9 mouse cellular contexts compared by ENCODE assay signal in genomic region chr11:6418751-6419150, GRCm38 (mm10). TPM values are rescaled to one million over a fixed set of nuclear protein-coding genes. Genes with fewer than 3 reads are reported as not detected.
DNase-seq lines count a peak whose midpoint lies in the region; ATAC-seq and TF ChIP-seq lines count a peak whose summit lies in the region.
"Had no signal": no experiment of that assay in that cellular context is flagged by ENCODE, and none has a peak within 500 bp of the region (broad histone marks: within the 10 kb centered on the region; RNA-seq: fewer than 3 reads in every experiment).

No protein-coding gene starts in this region.

- TF ChIP-seq EP300 in MEL (IDR thresholded peaks at IDR 0.05; ENCODE audit: low read depth in 1 of 2, low read length in 2 of 2), result no peak
- TF ChIP-seq EP300 in liver, embryonic 14.5 days (IDR thresholded peaks at IDR 0.05; ENCODE audit: low read depth), result no peak

- ATAC-seq in kidney, postnatal 0 days (replicated peaks; ENCODE audit: low FRiP score, low read depth), result no peak
- ATAC-seq in embryonic facial prominence, embryonic 14.5 days (ENCODE audit: low read depth), result no peak
- ATAC-seq in liver, embryonic 14.5 days (ENCODE audit: insufficient read depth), result no peak

- TF ChIP-seq RAD21 in MEL (IDR thresholded peaks at IDR 0.05; ENCODE audit: low read depth, low read length), result no peak

- peaks cover 33% of the 10 kb centered on the region for H3K79me2 ChIP-seq in MEL (ENCODE audit: control insufficient read depth, insufficient read depth, low read length, poor library complexity)

- H3K4me1 ChIP-seq in kidney, postnatal 0 days (replicated peaks; ENCODE audit: insufficient read depth, low read length), result peaks cover 11% of the 10 kb centered on the region
- peaks cover 9 to 13% of the 10 kb centered on the region in 2 experiments for H3K4me1 ChIP-seq in MEL (ENCODE audit: control insufficient read depth in 1 of 2, insufficient read depth in 2 of 2, low read length in 2 of 2)
- peaks cover 17% of the 10 kb centered on the region for H3K4me1 ChIP-seq in embryonic facial prominence, embryonic 14.5 days (ENCODE audit: control insufficient read depth, insufficient read depth, low read length)
- peaks cover 11 to 15% of the 10 kb centered on the region in 2 experiments for H3K4me1 ChIP-seq in liver, embryonic 14.5 days (replicated peaks; ENCODE audit: control insufficient read depth in 2 of 2, insufficient read depth in 2 of 2, low read length in 1 of 2)

- DNase-seq in kidney, postnatal 0 days (ENCODE audit: low spot score), result no peak
- DNase-seq in kidney, postnatal 10 days, result no peak
- no peak for DNase-seq in MEL (ENCODE audit: low read depth, low spot score)
- no peak for DNase-seq in embryonic facial prominence, embryonic 14.5 days (ENCODE audit: low spot score)
- DNase-seq in liver, embryonic 14.5 days (ENCODE audit: low read depth in 3 of 3, low spot score in 3 of 3), result no peak
- no peak for DNase-seq in left cerebral cortex, adult 9 months (ENCODE audit: low spot score in 2 of 2)
- DNase-seq in natural killer cell, adult 2 months (ENCODE audit: low spot score in 2 of 2), result no peak
- DNase-seq: kidney, adult 2 months; thymus, postnatal 25 days had no signal

- no peaks in the 10 kb centered on the region for H3K9me3 ChIP-seq in kidney, postnatal 0 days (replicated peaks; ENCODE audit: low read length)
- H3K9me3 ChIP-seq in MEL (replicated peaks; ENCODE audit: insufficient read depth, low read length), result no peaks in the 10 kb centered on the region
- H3K9me3 ChIP-seq in embryonic facial prominence, embryonic 14.5 days (ENCODE audit: control insufficient read depth, low read length), result no peaks in the 10 kb centered on the region
- H3K9me3 ChIP-seq in liver, embryonic 14.5 days (ENCODE audit: control insufficient read depth, low read length), result peaks cover 7% of the 10 kb centered on the region

- TF ChIP-seq CTCF in kidney, postnatal 0 days (IDR thresholded peaks at IDR 0.05; ENCODE audit: low read depth), result no peak
- no peak for TF ChIP-seq CTCF in MEL (IDR thresholded peaks at IDR 0.05 in 2 of 3, conservative IDR thresholded peaks at IDR 0.05 in 1 of 3; ENCODE audit: control insufficient read depth in 1 of 3, insufficient read depth in 1 of 3, low read depth in 2 of 3, low read length in 3 of 3, poor library complexity in 1 of 3, severe bottlenecking in 1 of 3)
- TF ChIP-seq CTCF in liver, embryonic 14.5 days (IDR thresholded peaks at IDR 0.05; ENCODE audit: low read depth), result no peak

- H3K36me3 ChIP-seq in kidney, postnatal 0 days (ENCODE audit: insufficient read depth, low read length), result peaks cover 38% of the 10 kb centered on the region
- peaks cover 25 to 32% of the 10 kb centered on the region in 2 experiments for H3K36me3 ChIP-seq in MEL (ENCODE audit: control insufficient read depth in 1 of 2, insufficient read depth in 2 of 2, low read length in 2 of 2)
- peaks cover 52% of the 10 kb centered on the region for H3K36me3 ChIP-seq in embryonic facial prominence, embryonic 14.5 days (ENCODE audit: control insufficient read depth, insufficient read depth, low read length)
- peaks cover 52% of the 10 kb centered on the region for H3K36me3 ChIP-seq in liver, embryonic 14.5 days (replicated peaks; ENCODE audit: control insufficient read depth, insufficient read depth, low read depth)

- H3K9ac ChIP-seq in kidney, postnatal 0 days (ENCODE audit: low read depth, low read length), result no peak overlapping the region
- H3K9ac ChIP-seq in MEL (ENCODE audit: control insufficient read depth, low read depth, low read length, poor library complexity, severe bottlenecking), result peak overlapping the region; percentile 11; the same call in 1 of the 2 replicates
- H3K9ac ChIP-seq in embryonic facial prominence, embryonic 14.5 days (ENCODE audit: low read depth, low read length), result no peak overlapping the region
- H3K9ac ChIP-seq in liver, embryonic 14.5 days (replicated peaks), result no peak overlapping the region

- H3K4me3 ChIP-seq in kidney, postnatal 0 days (replicated peaks; ENCODE audit: low read depth, low read length), result no peak overlapping the region
- peak overlapping the region in 1 of 2 experiments; percentile 7; a peak in 2 of 4 replicates for H3K4me3 ChIP-seq in MEL (ENCODE audit: control insufficient read depth in 1 of 2, insufficient read depth in 1 of 2, low read depth in 2 of 2, low read length in 2 of 2)
- no peak overlapping the region for H3K4me3 ChIP-seq in embryonic facial prominence, embryonic 14.5 days (ENCODE audit: low read depth, low read length)
- H3K4me3 ChIP-seq in liver, embryonic 14.5 days (ENCODE audit: insufficient read depth in 1 of 2, low read depth in 2 of 2, low read length in 2 of 2), result no peak overlapping the region

- no peak overlapping the region for H3K27ac ChIP-seq in kidney, postnatal 0 days
- peak overlapping the region; percentile 12; the same call in 1 of the 2 replicates for H3K27ac ChIP-seq in MEL (ENCODE audit: control insufficient read depth, low read depth, low read length)
- no peak overlapping the region for H3K27ac ChIP-seq in embryonic facial prominence, embryonic 14.5 days (replicated peaks; ENCODE audit: low read depth, low read length)
- H3K27ac ChIP-seq in liver, embryonic 14.5 days, result no peak overlapping the region

- TF ChIP-seq POLR2A in MEL (IDR thresholded peaks at IDR 0.05; ENCODE audit: control insufficient read depth in 1 of 2, insufficient read depth in 1 of 2, low read depth in 1 of 2, low read length in 2 of 2, poor library complexity in 1 of 2), result no peak; a peak in 1 of 4 replicates

- 80% methylated on average over 5 of the region's 5 CpGs for WGBS in kidney, postnatal 0 days
- 87% methylated on average over 5 of the region's 5 CpGs for WGBS in embryonic facial prominence, embryonic 14.5 days
- 61% methylated on average over 5 of the region's 5 CpGs for WGBS in liver, embryonic 14.5 days (ENCODE audit: insufficient replicate concordance)

- 0 out of 2 replicates have a peak overlapping the region, but pooled peaks have one; percentile 13 for H3K4me2 ChIP-seq in kidney, postnatal 0 days (ENCODE audit: low read length)
- peak overlapping the region; percentile 98 for H3K4me2 ChIP-seq in embryonic facial prominence, embryonic 14.5 days (ENCODE audit: low read depth, low read length)
- H3K4me2 ChIP-seq in liver, embryonic 14.5 days (ENCODE audit: low read depth), result peak overlapping the region; percentile 97

- H3K27me3 ChIP-seq in kidney, postnatal 0 days (ENCODE audit: insufficient read depth, low read length), result no peaks in the 10 kb centered on the region
- no peaks in the 10 kb centered on the region for H3K27me3 ChIP-seq in MEL (ENCODE audit: control insufficient read depth in 1 of 2, insufficient read depth in 2 of 2, low read length in 2 of 2)
- H3K27me3 ChIP-seq in embryonic facial prominence, embryonic 14.5 days (replicated peaks; ENCODE audit: control insufficient read depth, insufficient read depth, low read length), result no peaks in the 10 kb centered on the region
- no peaks in the 10 kb centered on the region for H3K27me3 ChIP-seq in liver, embryonic 14.5 days (ENCODE audit: control insufficient read depth, insufficient read depth, low read length)

TF ChIP-seq in MEL, 35 proteins besides CTCF, POLR2A, EP300 and RAD21:
- no peak; the same call in 1 of the 2 replicates for TF ChIP-seq ZMIZ1 (IDR thresholded peaks at IDR 0.05; ENCODE audit: low read depth, low read length)
- peak; percentile 48 for TF ChIP-seq MXI1 (IDR thresholded peaks at IDR 0.05; ENCODE audit: low read depth, low read length)
- TF ChIP-seq USF2 (IDR thresholded peaks at IDR 0.05; ENCODE audit: borderline replicate concordance in 1 of 2, insufficient read depth in 1 of 2, low read depth in 1 of 2, low read length in 2 of 2), result no peak
- 0 out of 2 replicates have a peak, but pooled peaks have one; percentile 23 for TF ChIP-seq MAX (IDR thresholded peaks at IDR 0.05; ENCODE audit: low read length)

RNA-seq across cellular contexts. Expression of gene Ppia, which starts 3.5 kb away (rescaled TPM):
- 5,621 and 5,791 TPM in 2 replicates for polyA plus RNA-seq in kidney, postnatal 0 days (2015; fragmentation: Nextera tagmentation; extraction: Ambion mirVana)
- 7,288 and 8,303 TPM in 2 replicates for total RNA-seq in MEL (2012; rRNA removed)
- 1,000 to 10,000 TPM in 1 of 2 experiments, not detected in 1; 3,662 TPM for polyA plus RNA-seq in MEL (2012; ENCODE audit: insufficient read depth in 1 of 2, insufficient read length in 2 of 2, low read depth in 1 of 2, low replicate concordance in 2 of 2, missing spikeins in 1 of 2)
- polyA plus RNA-seq in embryonic facial prominence, embryonic 14.5 days (2014; fragmentation: Nextera tagmentation; extraction: Ambion mirVana), result 4,672 and 4,857 TPM in 2 replicates
- 1,485 and 1,780 TPM in 2 replicates for polyA plus RNA-seq in liver, embryonic 14.5 days (2012; rRNA removed)
- 3,165 and 3,291 TPM in 2 replicates for polyA plus RNA-seq in liver, embryonic 14.5 days (2014; fragmentation: Nextera tagmentation; extraction: Ambion mirVana)

RNA-seq across cellular contexts. Expression of gene H2afv, which starts 25.5 kb away (rescaled TPM):
- 441 and 458 TPM in 2 replicates for polyA plus RNA-seq in kidney, postnatal 0 days (2015; fragmentation: Nextera tagmentation; extraction: Ambion mirVana)
- 70.6 and 97.2 TPM in 2 replicates for total RNA-seq in MEL (2012; rRNA removed)
- 100 to 1,000 TPM in 1 of 2 experiments, not detected in 1; 159 TPM for polyA plus RNA-seq in MEL (2012; ENCODE audit: insufficient read depth in 1 of 2, insufficient read length in 2 of 2, low read depth in 1 of 2, low replicate concordance in 2 of 2, missing spikeins in 1 of 2)
- polyA plus RNA-seq in embryonic facial prominence, embryonic 14.5 days (2014; fragmentation: Nextera tagmentation; extraction: Ambion mirVana), result 428 and 463 TPM in 2 replicates
- 35.2 and 44.2 TPM in 2 replicates for polyA plus RNA-seq in liver, embryonic 14.5 days (2012; rRNA removed)
- 117 and 119 TPM in 2 replicates for polyA plus RNA-seq in liver, embryonic 14.5 days (2014; fragmentation: Nextera tagmentation; extraction: Ambion mirVana)

RNA-seq across cellular contexts. Expression of gene Zmiz2, which starts 29.9 kb away (rescaled TPM):
- polyA plus RNA-seq in kidney, postnatal 0 days (2015; fragmentation: Nextera tagmentation; extraction: Ambion mirVana), result 9.9 TPM in 2 replicates
- 12.3 and 12.8 TPM in 2 replicates for total RNA-seq in MEL (2012; rRNA removed)
- polyA plus RNA-seq in MEL (2012; ENCODE audit: insufficient read depth in 1 of 2, insufficient read length in 2 of 2, low read depth in 1 of 2, low replicate concordance in 2 of 2, missing spikeins in 1 of 2), result 10 to 100 TPM; 35.5 to 90.3 TPM
- polyA plus RNA-seq in embryonic facial prominence, embryonic 14.5 days (2014; fragmentation: Nextera tagmentation; extraction: Ambion mirVana), result 11.2 and 12.4 TPM in 2 replicates
- 7.3 and 9.4 TPM in 2 replicates for polyA plus RNA-seq in liver, embryonic 14.5 days (2012; rRNA removed)
- polyA plus RNA-seq in liver, embryonic 14.5 days (2014; fragmentation: Nextera tagmentation; extraction: Ambion mirVana), result 3.9 and 4.1 TPM in 2 replicates

RNA-seq across cellular contexts. Expression of gene Purb, which starts 57.0 kb away (rescaled TPM):
- polyA plus RNA-seq in kidney, postnatal 0 days (2015; fragmentation: Nextera tagmentation; extraction: Ambion mirVana), result 24.5 and 26.4 TPM in 2 replicates
- 29.3 and 33.9 TPM in 2 replicates for total RNA-seq in MEL (2012; rRNA removed)
- polyA plus RNA-seq in MEL (2012; ENCODE audit: insufficient read depth in 1 of 2, insufficient read length in 2 of 2, low read depth in 1 of 2, low replicate concordance in 2 of 2, missing spikeins in 1 of 2), result 10 to 100 TPM; 23.1 to 32.7 TPM
- polyA plus RNA-seq in embryonic facial prominence, embryonic 14.5 days (2014; fragmentation: Nextera tagmentation; extraction: Ambion mirVana), result 28.8 and 29.2 TPM in 2 replicates
- 4.1 and 6.2 TPM in 2 replicates for polyA plus RNA-seq in liver, embryonic 14.5 days (2012; rRNA removed)
- polyA plus RNA-seq in liver, embryonic 14.5 days (2014; fragmentation: Nextera tagmentation; extraction: Ambion mirVana), result 6.2 TPM in 2 replicates

Comparison
In these comparisons a context has a peak if more than half of its experiments do, and no peak if none do; other contexts are left out.
1. H3K4me2 ChIP-seq: peak in every context shown above with its lines; median percentile 98 in embryonic facial prominence, embryonic 14.5 days; 97 in liver, embryonic 14.5 days; 13 in kidney, postnatal 0 days.